Mouse (Mus musculus) stomach, embryonic 15.5 days (tissue): ENCODE results near the gene Hist1h1c. TPM values are rescaled to one million over a fixed set of nuclear protein-coding genes. Genes with fewer than 3 reads are reported as not detected.
"Not testable (repeated sequence)": the region's sequence is repeated elsewhere in the genome, so short reads cannot be mapped to it uniquely, and the experiment has no call there.

ENCODE experiments used
- ATAC-seq: fragments of 200-750 bp; cut with Nextera tagmentation; 2 replicates; pipeline ENCODE4 v1.8.0; 2017; ENCODE audit warnings: low read depth, moderate number of reproducible peaks, moderate TSS enrichment; ENCODE audit not compliant: insufficient read depth, low FRiP score
- H3K27ac ChIP-seq: fragments of 300-500 bp; sonication (generic); 2 replicates; pipeline ENCODE4 v1.5.1; 2015; ENCODE audit warnings: mild to moderate bottlenecking, inconsistent platforms
- H3K27me3 ChIP-seq: fragments of 300-500 bp; sonication (generic); replicated peaks from 2 replicates; pipeline ENCODE4 v1.6.1; 2015; ENCODE audit warnings: inconsistent platforms
- H3K36me3 ChIP-seq: fragments of 300-500 bp; sonication (generic); 2 replicates; pipeline ENCODE4 v1.6.1; 2015; ENCODE audit warnings: inconsistent platforms
- H3K4me1 ChIP-seq: fragments of 300-500 bp; sonication (generic); 2 replicates; pipeline ENCODE4 v1.6.1; 2015; ENCODE audit warnings: inconsistent platforms
- H3K4me2 ChIP-seq: fragments of 300-500 bp; sonication (generic); 2 replicates; pipeline ENCODE4 v1.6.1; 2015; ENCODE audit warnings: mild to moderate bottlenecking, inconsistent platforms
- H3K4me3 ChIP-seq: fragments of 300-500 bp; sonication (generic); replicated peaks from 2 replicates; pipeline ENCODE4 v1.5.1; 2015; ENCODE audit warnings: inconsistent platforms
- H3K9ac ChIP-seq: fragments of 300-500 bp; sonication (generic); 2 replicates; pipeline ENCODE4 v1.6.1; 2015; ENCODE audit warnings: inconsistent platforms
- H3K9me3 ChIP-seq: fragments of 300-500 bp; sonication (generic); 2 replicates; pipeline ENCODE4 v1.6.1; 2016; ENCODE audit warnings: inconsistent platforms
- WGBS: fragments of 180-500 bp; shearing (Covaris S2); methylation state at CpG from one replicate; pipeline ENCODE4 v1.1.7; 2015; 5-methylcytosine and 5-hydroxymethylcytosine counted together
- polyA plus RNA-seq: library from polyadenylated mRNA; unstranded; fragments of >200 nt; fragmentation: Nextera tagmentation; extraction: Ambion mirVana; gene quantifications from 2 replicates; pipeline ENCODE4 v1.2.1, GENCODE M21; 2015

Hist1h1c gene
- polyA plus RNA-seq, 1 experiment from 2014 or later, result 50.6 TPM

- Histone ChIP-seq H3K4me1 (peaks cover 7% of the 10 kb centered on the region; the same call in 1 of the 2 replicates), H3K27ac (peak overlapping the region; percentile 74), H3K4me3 (no peak overlapping the region), H3K9ac (no peak overlapping the region), H3K36me3 (no peaks in the 10 kb centered on the region), H3K9me3 (no peaks in the 10 kb centered on the region), H3K27me3 (no peaks in the 10 kb centered on the region), H3K4me2 (no peak overlapping the region)
- WGBS, result 83% methylated on average over 5 of the region's 5 CpGs
- ATAC-seq, result no peak
Measured at GRCm38 (mm10) chr13:23749563-23750121, 11.0 kb downstream of the Hist1h1c start.

DNA sequence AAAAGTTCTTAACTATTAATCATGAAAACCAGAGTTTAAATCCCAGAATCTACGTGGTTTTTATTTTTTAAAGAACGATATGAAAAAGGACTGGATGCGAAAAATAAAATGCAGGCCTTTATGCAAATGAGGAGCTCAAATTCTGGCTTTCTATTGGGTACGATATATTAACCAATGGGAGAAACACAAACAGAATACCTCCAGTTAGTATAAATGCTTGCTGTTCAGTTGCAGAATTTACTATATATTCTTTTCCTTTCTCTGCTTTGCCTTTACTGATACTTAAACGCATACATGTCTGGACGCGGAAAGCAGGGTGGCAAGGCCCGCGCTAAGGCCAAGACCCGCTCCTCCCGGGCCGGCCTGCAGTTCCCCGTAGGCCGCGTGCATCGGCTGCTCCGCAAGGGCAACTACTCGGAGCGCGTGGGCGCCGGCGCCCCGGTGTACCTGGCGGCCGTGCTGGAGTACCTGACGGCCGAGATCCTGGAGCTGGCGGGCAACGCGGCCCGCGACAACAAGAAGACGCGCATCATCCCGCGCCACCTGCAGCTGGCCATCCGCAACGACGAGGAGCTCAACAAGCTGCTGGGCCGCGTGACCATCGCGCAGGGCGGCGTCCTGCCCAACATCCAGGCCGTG, 12.3 kb downstream of the Hist1h1c start, which contains the start of gene Hist1h2ab:
TSS of gene Hist1h2ab (plus strand) at position 288 of the 639 bp plus-strand sequence.
- ATAC-seq, result peak; percentile 41
- not testable (repeated sequence) for H3K9me3 ChIP-seq, H3K36me3 ChIP-seq, H3K4me1 ChIP-seq, H3K27me3 ChIP-seq
- Histone ChIP-seq H3K9ac (peak within 1 kb of the TSS; percentile 44; the same call in 1 of the 2 replicates), H3K27ac (peak within 1 kb of the TSS; percentile 96), H3K4me3 (peak within 1 kb of the TSS; percentile 43), H3K4me2 (peak within 1 kb of the TSS; percentile 58)
- WGBS, result under 1% methylated on average over 33 of the region's 47 CpGs

DNA sequence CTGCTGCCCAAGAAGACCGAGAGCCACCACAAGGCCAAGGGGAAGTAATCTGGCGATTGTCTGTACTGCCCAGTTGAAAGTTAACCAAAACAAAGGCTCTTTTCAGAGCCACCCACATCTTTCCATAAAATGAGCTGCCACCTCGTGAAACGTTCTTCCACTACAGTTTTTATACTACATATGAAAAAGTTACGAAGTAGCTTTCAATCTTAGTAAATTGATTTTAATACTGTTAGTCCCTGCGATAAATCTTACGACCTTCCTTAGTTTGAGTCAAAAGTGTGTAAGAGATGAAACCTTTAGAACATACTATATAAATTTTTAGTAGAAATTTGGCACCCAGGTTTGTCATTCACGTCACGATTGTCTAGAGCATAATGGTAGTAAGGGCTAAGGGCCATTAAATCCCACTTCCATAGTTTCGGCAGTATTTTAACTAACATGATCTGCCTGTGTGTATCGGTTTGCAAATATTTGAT, 12.9 kb downstream of the Hist1h1c start:
- peak overlapping the region; percentile 43 for H3K4me3 ChIP-seq
- H3K9ac ChIP-seq, result peak overlapping the region; percentile 41; the same call in 1 of the 2 replicates
- H3K4me1 ChIP-seq, result peaks cover 7% of the 10 kb centered on the region; the same call in 1 of the 2 replicates
- no peaks in the 10 kb centered on the region for H3K9me3 ChIP-seq
- 1% methylated on average over 11 of the region's 11 CpGs for WGBS
- ATAC-seq, result no peak
- H3K27me3 ChIP-seq, result no peaks in the 10 kb centered on the region
- peak overlapping the region; percentile 58 for H3K4me2 ChIP-seq
- H3K36me3 ChIP-seq, result no peaks in the 10 kb centered on the region
- peak overlapping the region; percentile 96 for H3K27ac ChIP-seq

- Histone ChIP-seq H3K9ac (peak within 1 kb of the TSS; percentile 44; the same call in 1 of the 2 replicates), H3K4me2 (peak within 1 kb of the TSS; percentile 58), H3K27ac (peak within 1 kb of the TSS; percentile 96), H3K4me3 (peak within 1 kb of the TSS; percentile 43)
- 0% methylated on average over 21 of the region's 47 CpGs for WGBS
- H3K4me1 ChIP-seq, H3K27me3 ChIP-seq, H3K36me3 ChIP-seq, H3K9me3 ChIP-seq: not testable (repeated sequence)
- ATAC-seq, result peak; percentile 87
Measured at GRCm38 (mm10) chr13:23752067-23752741, 13.6 kb downstream of the Hist1h1c start, which contains the start of gene Hist1h3b. Gene Hist1h3b, plus strand, starts transcription at chr13:23752267.

DNA sequence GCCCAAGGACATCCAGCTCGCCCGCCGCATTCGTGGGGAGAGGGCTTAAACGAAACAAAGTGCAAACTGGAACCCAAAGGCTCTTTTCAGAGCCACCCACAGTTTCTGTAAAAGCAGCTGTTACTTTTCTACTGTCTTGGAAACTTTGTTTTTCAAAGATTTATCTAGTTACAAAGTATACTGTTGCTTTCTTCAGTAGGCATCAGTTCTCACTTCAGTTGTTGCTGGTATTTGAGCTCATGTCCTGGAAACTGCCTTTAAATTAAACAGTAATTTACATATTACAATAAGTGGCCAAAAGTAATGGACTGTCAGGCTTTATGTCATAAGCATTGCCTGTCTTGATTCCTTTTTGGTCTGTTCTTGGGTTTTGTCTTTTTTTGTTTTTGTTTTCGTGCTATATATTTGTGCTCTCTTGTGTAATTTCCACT, 14.1 kb downstream of the Hist1h1c start:
- no peaks in the 10 kb centered on the region for H3K9me3 ChIP-seq

GRCm38 (mm10) chr13:23753314-23754078, 14.9 kb downstream of the Hist1h1c start:
- ATAC-seq, result no peak
- H3K4me3 ChIP-seq, result no peak overlapping the region
- peak overlapping the region; percentile 54; the same call in 1 of the 2 replicates for H3K27ac ChIP-seq
- H3K27me3 ChIP-seq, result no peaks in the 10 kb centered on the region
- no peak overlapping the region for H3K9ac ChIP-seq
- no peaks in the 10 kb centered on the region for H3K36me3 ChIP-seq
- WGBS, result 42% methylated on average over 4 of the region's 4 CpGs
- 0 out of 2 replicates have a peak overlapping the region, but pooled peaks have one; percentile 21 for H3K4me2 ChIP-seq
- H3K9me3 ChIP-seq, result no peaks in the 10 kb centered on the region
- H3K4me1 ChIP-seq, result peaks cover 4% of the 10 kb centered on the region; the same call in 1 of the 2 replicates

More for the DNA sequence above, 14.1 kb downstream of the Hist1h1c start:
- ATAC-seq, result no peak
- peak overlapping the region; percentile 60 for H3K27ac ChIP-seq
- peaks cover 8% of the 10 kb centered on the region; the same call in 1 of the 2 replicates for H3K4me1 ChIP-seq
- H3K4me2 ChIP-seq, result peak overlapping the region; percentile 41
- no peaks in the 10 kb centered on the region for H3K36me3 ChIP-seq
- H3K27me3 ChIP-seq, result no peaks in the 10 kb centered on the region
- peak overlapping the region; percentile 32 for H3K4me3 ChIP-seq
- no peak overlapping the region; the same call in 1 of the 2 replicates for H3K9ac ChIP-seq
- WGBS, result 3% methylated on average over 6 of the region's 6 CpGs

- Histone ChIP-seq H3K27ac (no peak overlapping the region), H3K4me1 (peaks cover 5% of the 10 kb centered on the region; the same call in 1 of the 2 replicates), H3K9me3 (no peaks in the 10 kb centered on the region), H3K4me2 (no peak overlapping the region), H3K4me3 (no peak overlapping the region), H3K9ac (no peak overlapping the region), H3K27me3 (no peaks in the 10 kb centered on the region), H3K36me3 (no peaks in the 10 kb centered on the region)
- ATAC-seq, result no peak
Measured at GRCm38 (mm10) chr13:23755000-23755399, 16.4 kb downstream of the Hist1h1c start.

DNA sequence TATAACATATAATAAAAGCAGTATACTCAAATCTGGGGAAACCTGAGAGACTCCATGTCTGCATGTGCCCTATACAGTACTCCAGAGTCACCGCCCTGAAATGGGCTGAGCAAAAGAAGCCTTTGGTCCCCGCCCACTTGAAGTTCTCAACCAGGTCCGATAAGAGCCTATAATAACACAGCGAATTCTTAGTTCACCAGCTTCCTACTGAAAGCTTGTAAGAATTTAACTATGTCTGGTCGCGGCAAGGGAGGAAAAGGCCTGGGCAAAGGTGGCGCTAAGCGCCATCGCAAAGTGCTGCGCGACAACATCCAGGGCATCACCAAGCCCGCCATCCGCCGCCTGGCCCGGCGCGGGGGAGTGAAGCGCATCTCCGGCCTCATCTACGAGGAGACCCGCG, 18.2 kb downstream of the Hist1h1c start, which contains the start of gene Hist1h4b:
TSS of gene Hist1h4b (plus strand) at position 224 of the 400 bp plus-strand sequence.
- WGBS, result 0% methylated on average over 17 of the region's 22 CpGs
- Histone ChIP-seq H3K4me1 (peaks cover 9% of the 10 kb centered on the region; the same call in 1 of the 2 replicates), H3K4me2 (peak within 1 kb of the TSS; percentile 62), H3K27ac (peak within 1 kb of the TSS; percentile 88), H3K9ac (0 out of 2 replicates have a peak within 1 kb of the TSS, but pooled peaks have one; percentile 29), H3K9me3 (no peaks in the 10 kb centered on the region), H3K36me3 (no peaks in the 10 kb centered on the region), H3K4me3 (peak within 1 kb of the TSS; percentile 42), H3K27me3 (no peaks in the 10 kb centered on the region)
- peak; percentile 81 for ATAC-seq

- Histone ChIP-seq H3K4me3 (peak overlapping the region; percentile 42), H3K4me1 (peaks cover 9% of the 10 kb centered on the region; the same call in 1 of the 2 replicates), H3K27ac (peak overlapping the region; percentile 88), H3K27me3 (no peaks in the 10 kb centered on the region), H3K4me2 (peak overlapping the region; percentile 62), H3K36me3 (no peaks in the 10 kb centered on the region), H3K9ac (0 out of 2 replicates have a peak overlapping the region, but pooled peaks have one; percentile 29), H3K9me3 (no peaks in the 10 kb centered on the region)
- no peak for ATAC-seq
- WGBS, result 1% methylated on average over 22 of the region's 23 CpGs
Measured at GRCm38 (mm10) chr13:23757211-23757773, 18.7 kb downstream of the Hist1h1c start.

- Histone ChIP-seq H3K4me3 (no peak overlapping the region), H3K27me3 (no peaks in the 10 kb centered on the region), H3K9ac (no peak overlapping the region), H3K27ac (peak overlapping the region; percentile 31; the same call in 1 of the 2 replicates), H3K4me1 (peaks cover 9% of the 10 kb centered on the region; the same call in 1 of the 2 replicates), H3K9me3 (no peaks in the 10 kb centered on the region), H3K36me3 (no peaks in the 10 kb centered on the region), H3K4me2 (peak overlapping the region; percentile 62; the same call in 1 of the 2 replicates)
- no peak for ATAC-seq
- 43% methylated on average over 3 of the region's 3 CpGs for WGBS
Measured at GRCm38 (mm10) chr13:23757921-23758320, 19.3 kb downstream of the Hist1h1c start.
